Mouse (Mus musculus): ENCODE data around the gene Mex3a. TPM values are rescaled to one million over a fixed set of nuclear protein-coding genes. Genes with fewer than 3 reads are reported as not detected.

Mex3a gene
- total RNA-seq, 2 experiments from 2014 or later = 0.39 to 0.61 TPM

GRCm38 (mm10) chr3:88586640-88587039 lies 54.4 kb downstream of the Mex3a start:
- DNase-seq (ENCODE audit: low spot score) = no peak
- intact Hi-C loops (cut with DNase I) = no loop called here

GRCm38 (mm10) chr3:88590246-88590645 lies 58.1 kb downstream of the Mex3a start:
- intact Hi-C loops (cut with DNase I) = no loop called here

More at GRCm38 (mm10) chr3:88590246-88590645, 58.1 kb downstream of the Mex3a start:
- no peak for DNase-seq (ENCODE audit: low spot score)

Small RNA genes within 50 kb of the gene (microRNA-seq; reads per million reads assigned to microRNA genes)
- not detected for gene Mir1905

Other genes with a start within 250 kb of the Mex3a start
- under 1 TPM in 1 of 2 experiments, not detected in 1; 0.22 TPM for gene Gm38392, start 245.2 kb upstream of the Mex3a start, total RNA-seq (2021)
- 1 to 10 TPM; 4.8 to 5.4 TPM for gene Tsacc, start 235.4 kb upstream of the Mex3a start, total RNA-seq (2021)
- gene Cct3, start 235.3 kb upstream of the Mex3a start, total RNA-seq (2021) = 100 to 1,000 TPM; 184 to 199 TPM
- gene Glmp, start 207.4 kb upstream of the Mex3a start, total RNA-seq (2021) = 10 to 100 TPM; 71.9 to 79.7 TPM
- 1 to 10 TPM; 1.8 to 2.2 TPM for gene Tmem79, start 196.2 kb upstream of the Mex3a start, total RNA-seq (2021)
- gene Smg5, start 196.1 kb upstream of the Mex3a start, total RNA-seq (2021) = 10 to 100 TPM; 42.9 to 45.5 TPM
- gene Paqr6, start 167.8 kb upstream of the Mex3a start, total RNA-seq (2021) = under 1 TPM; 0.39 to 0.42 TPM
- gene Bglap3, start 159.7 kb upstream of the Mex3a start, total RNA-seq (2021) = not detected
- gene Bglap2, start 153.7 kb upstream of the Mex3a start, total RNA-seq (2021) = not detected
- gene Bglap, start 147.9 kb upstream of the Mex3a start, total RNA-seq (2021) = not detected
- 10 to 100 TPM; 19.1 to 20.5 TPM for gene Pmf1, start 122.1 kb upstream of the Mex3a start, total RNA-seq (2021)
- 10 to 100 TPM; 11.2 to 13.2 TPM for gene Slc25a44, start 107.3 kb upstream of the Mex3a start, total RNA-seq (2021)
- 1 to 10 TPM; 1.9 to 3.7 TPM for gene Sema4a, start 71.2 kb upstream of the Mex3a start, total RNA-seq (2021)
- 100 to 1,000 TPM; 121 to 132 TPM for gene Lmna, start 22.4 kb upstream of the Mex3a start, total RNA-seq (2021)
- gene Rab25, start 15.9 kb downstream of the Mex3a start, total RNA-seq (2021) = not detected
- gene Lamtor2, start 20.7 kb downstream of the Mex3a start, total RNA-seq (2021) = 10 to 100 TPM; 84.2 to 92.5 TPM
- gene Ubqln4, start 21.4 kb downstream of the Mex3a start, total RNA-seq (2021) = 10 to 100 TPM; 67.4 to 71.2 TPM
- gene Ssr2, start 43.5 kb downstream of the Mex3a start, total RNA-seq (2021) = 10 to 100 TPM; 80.7 to 93.3 TPM
- 10 to 100 TPM; 42.6 to 51.8 TPM for gene Arhgef2, start 73.6 kb downstream of the Mex3a start, total RNA-seq (2021)
- gene Rxfp4, start 120.7 kb downstream of the Mex3a start, total RNA-seq (2021) = not detected
- gene Khdc4, start 153.4 kb downstream of the Mex3a start, total RNA-seq (2021) = 10 to 100 TPM; 27.1 to 28.8 TPM
- 10 to 100 TPM; 71.7 to 76.2 TPM for gene Rit1, start 184.4 kb downstream of the Mex3a start, total RNA-seq (2021)
- gene Syt11, start 242.8 kb downstream of the Mex3a start, total RNA-seq (2021) = 1 to 10 TPM; 3.8 to 7.3 TPM